Mouse (Mus musculus) heart, postnatal 0 days (tissue): Measurements from ENCODE around the gene Tiam1.

Experiments used
- CTCF ChIP-seq: IDR thresholded peaks from 2 replicates; pipeline ENCODE4 v1.5.1; 2016; ENCODE audit warnings: antibody characterized with exemption, control low read depth, low read depth
- EP300 ChIP-seq: IDR thresholded peaks from 2 replicates; pipeline ENCODE4 v1.6.1; 2016; ENCODE audit warnings: antibody characterized with exemption, low read depth

GRCm38 (mm10) chr16:90144541-90144940 lies 972 bp upstream of the Tiam1 start:
- no peak for TF ChIP-seq CTCF
- no peak for TF ChIP-seq EP300
